10 mouse cellular contexts compared by ENCODE assay signal in genomic region chr1:162004518-162004780, GRCm38 (mm10). TPM values are rescaled to one million over a fixed set of nuclear protein-coding genes. Genes with fewer than 3 reads are reported as not detected.
A peak's percentile ranks its signal among the peaks of the same experiment; 100 is the strongest.
DNase-seq lines count a peak whose midpoint lies in the region; ATAC-seq and TF ChIP-seq lines count a peak whose summit lies in the region.
"Had no signal": no experiment of that assay in that cellular context is flagged by ENCODE, and none has a peak within 500 bp of the region (broad histone marks: within the 10 kb centered on the region; RNA-seq: fewer than 3 reads in every experiment).

No protein-coding gene starts in this region.

- DNase-seq in kidney, postnatal 10 days = no peak
- no peak for DNase-seq in urinary bladder, postnatal 36 days (ENCODE audit: low spot score in 2 of 2)
- no peak for DNase-seq in left cerebral cortex, postnatal 25 days (ENCODE audit: low spot score in 2 of 2)

- H3K27me3 ChIP-seq in kidney, embryonic 14.5 days (ENCODE audit: control insufficient read depth, insufficient read depth, low read length) = no peaks in the 10 kb centered on the region
- no peaks in the 10 kb centered on the region for H3K27me3 ChIP-seq in embryonic facial prominence, embryonic 15.5 days
- H3K27me3 ChIP-seq in limb, embryonic 12.5 days = no peaks in the 10 kb centered on the region

- no peak for TF ChIP-seq POLR2A in bone marrow macrophage, adult 2 months (IDR thresholded peaks at IDR 0.05; ENCODE audit: borderline replicate concordance, low read depth, low read length)

- H3K4me1 ChIP-seq in kidney, embryonic 14.5 days (ENCODE audit: control insufficient read depth, insufficient read depth, low read length) = peaks cover 38% of the 10 kb centered on the region
- H3K4me1 ChIP-seq in bone marrow macrophage, adult 2 months (ENCODE audit: control insufficient read depth, insufficient read depth, low read length) = peaks cover 33% of the 10 kb centered on the region
- H3K4me1 ChIP-seq in embryonic facial prominence, embryonic 15.5 days = peaks cover 72% of the 10 kb centered on the region
- H3K4me1 ChIP-seq in limb, embryonic 12.5 days (replicated peaks) = peaks cover 90% of the 10 kb centered on the region

- H3K4me2 ChIP-seq in kidney, embryonic 14.5 days (replicated peaks; ENCODE audit: low read depth, low read length) = no peak overlapping the region; the same call in 1 of the 2 replicates
- H3K4me2 ChIP-seq in embryonic facial prominence, embryonic 15.5 days (replicated peaks) = peak overlapping the region; percentile 31
- H3K4me2 ChIP-seq in limb, embryonic 12.5 days = peak overlapping the region; percentile 34; the same call in 1 of the 2 replicates

- no peak overlapping the region for H3K9ac ChIP-seq in kidney, embryonic 14.5 days (ENCODE audit: low read depth, low read length)
- no peak overlapping the region for H3K9ac ChIP-seq in embryonic facial prominence, embryonic 15.5 days
- peak overlapping the region; percentile 50 for H3K9ac ChIP-seq in limb, embryonic 12.5 days (replicated peaks)

- no peaks in the 10 kb centered on the region for H3K9me3 ChIP-seq in kidney, embryonic 14.5 days (ENCODE audit: control insufficient read depth, low read length)
- H3K9me3 ChIP-seq in embryonic facial prominence, embryonic 15.5 days (replicated peaks) = no peaks in the 10 kb centered on the region
- H3K9me3 ChIP-seq in limb, embryonic 12.5 days = no peaks in the 10 kb centered on the region

- no peak for TF ChIP-seq CTCF in bone marrow macrophage, adult 2 months (IDR thresholded peaks at IDR 0.05; ENCODE audit: low read depth, low read length)

- intact Hi-C loops in left cerebral cortex, postnatal 25 days (cut with DNase I) = no loop called here

- WGBS in kidney, embryonic 14.5 days = 16% methylated on average over 7 of the region's 7 CpGs
- WGBS in embryonic facial prominence, embryonic 15.5 days = 9% methylated on average over 7 of the region's 7 CpGs
- WGBS in limb, embryonic 12.5 days = 22% methylated on average over 7 of the region's 7 CpGs

- H3K36me3 ChIP-seq in kidney, embryonic 14.5 days (ENCODE audit: control insufficient read depth, insufficient read depth, low read length) = no peaks in the 10 kb centered on the region
- H3K36me3 ChIP-seq in embryonic facial prominence, embryonic 15.5 days = no peaks in the 10 kb centered on the region
- H3K36me3 ChIP-seq in limb, embryonic 12.5 days = no peaks in the 10 kb centered on the region

- ATAC-seq in kidney, embryonic 14.5 days (ENCODE audit: low FRiP score, low TSS enrichment) = no peak
- no peak for ATAC-seq in embryonic facial prominence, embryonic 15.5 days (ENCODE audit: insufficient number of reproducible peaks, low FRiP score, low TSS enrichment, low read depth)
- ATAC-seq in limb, embryonic 12.5 days (ENCODE audit: insufficient number of reproducible peaks, insufficient read depth, low FRiP score, low TSS enrichment, low read depth) = no peak

- H3K4me3 ChIP-seq in kidney, embryonic 14.5 days (ENCODE audit: low read length) = no peak overlapping the region
- no peak overlapping the region for H3K4me3 ChIP-seq in bone marrow macrophage, adult 2 months (ENCODE audit: insufficient read depth, low read length)
- H3K4me3 ChIP-seq in embryonic facial prominence, embryonic 15.5 days (replicated peaks) = no peak overlapping the region
- peak overlapping the region; percentile 8; the same call in 1 of the 2 replicates for H3K4me3 ChIP-seq in limb, embryonic 12.5 days (replicated peaks)

- peak overlapping the region; percentile 70 for H3K27ac ChIP-seq in kidney, embryonic 14.5 days (ENCODE audit: low read depth, low read length)
- H3K27ac ChIP-seq in bone marrow macrophage, adult 2 months (ENCODE audit: insufficient read depth, low read depth, low read length) = peak overlapping the region; percentile 88
- peak overlapping the region; percentile 96 for H3K27ac ChIP-seq in embryonic facial prominence, embryonic 15.5 days (replicated peaks)
- H3K27ac ChIP-seq in limb, embryonic 12.5 days = peak overlapping the region; percentile 99

RNA-seq across cellular contexts. Expression of gene 4930558K02Rik, which starts 25.0 kb away (rescaled TPM):
- not detected in 2 replicates for polyA plus RNA-seq in kidney, embryonic 14.5 days (2014; fragmentation: Nextera tagmentation; extraction: Ambion mirVana)
- not detected in 2 replicates for polyA plus RNA-seq in bone marrow macrophage, adult 2 months (2012; ENCODE audit: insufficient read depth, insufficient read length, missing spikeins)
- not detected in 2 replicates for polyA plus RNA-seq in embryonic facial prominence, embryonic 15.5 days (2015; fragmentation: Nextera tagmentation; extraction: Ambion mirVana)
- not detected in 2 replicates for polyA plus RNA-seq in limb, embryonic 12.5 days (2016; fragmentation: Nextera tagmentation; extraction: Ambion mirVana)
- not detected for total RNA-seq in left cerebral cortex, postnatal 25 days (2021)
- total RNA-seq: heart, postnatal 10 days; left cerebral cortex, postnatal 14 days had no signal
- polyA plus RNA-seq: brain, embryonic 14.5 days had no signal

RNA-seq across cellular contexts. Expression of gene Pigc, which starts 35.5 kb away (rescaled TPM):
- 33.6 and 42.2 TPM in 2 replicates for polyA plus RNA-seq in kidney, embryonic 14.5 days (2014; fragmentation: Nextera tagmentation; extraction: Ambion mirVana)
- polyA plus RNA-seq in bone marrow macrophage, adult 2 months (2012; ENCODE audit: insufficient read depth, insufficient read length, missing spikeins) = 21.1 and 25.8 TPM in 2 replicates
- polyA plus RNA-seq in embryonic facial prominence, embryonic 15.5 days (2015; fragmentation: Nextera tagmentation; extraction: Ambion mirVana) = 42.4 and 49.7 TPM in 2 replicates
- polyA plus RNA-seq in limb, embryonic 12.5 days (2016; fragmentation: Nextera tagmentation; extraction: Ambion mirVana) = 43.2 and 45.9 TPM in 2 replicates
- 10 to 100 TPM; 15.4 to 16.6 TPM for total RNA-seq in left cerebral cortex, postnatal 25 days (2021)
